Mouse (Mus musculus) monocyte, adult 2 months (primary cell): ENCODE data around the gene Mslnl.
A peak's percentile ranks its signal among the peaks of the same experiment; 100 is the strongest.

Experiments used
- DNase-seq, 2 experiments: peaks; one replicate each; pipeline ENCODE4 v3.0.0; 2022; ENCODE audit warnings: low spot score in 2 of 2, low read depth in 1 of 2

Gene Mslnl

DNA sequence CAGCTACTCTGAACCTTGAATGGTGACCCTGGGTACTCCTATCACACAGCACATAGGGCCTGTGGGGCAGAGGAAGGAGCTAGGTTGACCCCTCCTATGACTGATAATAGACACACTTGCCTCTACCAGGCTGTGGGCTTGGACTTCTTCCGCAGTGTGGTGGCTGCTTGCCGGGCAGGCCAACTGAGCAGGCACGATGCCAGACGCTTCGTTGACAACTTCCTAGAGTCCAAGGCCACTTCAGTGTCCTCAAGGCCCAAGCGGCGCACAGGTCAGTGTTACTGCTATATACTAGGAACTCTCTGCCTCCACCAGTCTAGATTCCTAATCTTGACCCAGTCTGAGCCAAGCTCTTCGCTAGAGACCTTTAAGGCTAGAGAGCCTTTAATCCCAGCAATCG lies 8.0 kb downstream of the Mslnl start:
- no peak for DNase-seq

- DNase-seq: no peak
These were observed 8.5 kb downstream of the Mslnl start for GRCm38 (mm10) chr17:25744311-25744710.

DNA sequence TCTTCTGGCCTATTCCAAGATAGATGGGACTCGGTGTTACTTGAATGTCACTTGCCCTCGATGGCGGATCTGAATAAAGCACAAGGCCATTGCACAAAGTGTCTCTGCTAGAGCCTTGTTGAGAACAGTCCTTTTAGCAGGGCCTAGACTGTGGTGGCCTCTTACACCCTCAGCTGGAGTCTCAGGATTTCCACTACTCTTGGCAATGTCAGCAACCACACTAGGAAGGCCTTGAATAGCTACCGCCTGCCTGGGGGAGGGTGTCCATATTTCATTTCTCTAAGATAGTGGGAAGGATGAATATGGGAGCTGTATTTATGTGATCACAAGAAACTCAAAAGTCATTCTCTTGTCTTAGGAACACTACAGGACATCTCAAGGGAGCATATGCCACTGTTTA lies 12.4 kb downstream of the Mslnl start:
- DNase-seq: no peak

GRCm38 (mm10) chr17:25749314-25749713 lies 13.5 kb downstream of the Mslnl start:
- no peak for DNase-seq

DNA sequence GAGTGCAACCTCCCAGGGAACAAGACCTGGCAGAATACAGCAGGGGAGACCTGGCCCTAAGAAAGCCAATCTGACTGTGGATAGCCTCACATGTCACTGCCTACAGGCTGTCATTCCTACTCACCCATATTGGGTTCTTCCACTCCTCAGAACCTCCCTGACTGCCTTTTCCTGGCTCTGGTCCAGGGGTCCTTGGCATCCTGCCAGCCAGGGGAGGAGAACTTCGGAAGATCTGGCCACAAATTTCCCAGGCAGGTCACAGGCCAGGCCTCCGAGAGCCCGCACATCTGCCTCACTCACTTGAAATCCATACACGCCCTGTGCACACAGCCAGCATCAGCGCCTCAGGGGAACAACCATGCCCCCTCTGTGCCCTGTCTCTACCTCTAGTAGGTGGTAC lies 15.6 kb downstream of the Mslnl start:
- no peak for DNase-seq

- DNase-seq: no peak
These were observed 18.4 kb downstream of the Mslnl start, which contains the start of gene Msln for GRCm38 (mm10) chr17:25754241-25754640. Gene Msln, minus strand, starts transcription at chr17:25754378.

- DNase-seq: no peak
These were observed 19.2 kb downstream of the Mslnl start for GRCm38 (mm10) chr17:25755086-25755485.

- no peak for DNase-seq
These were observed 20.0 kb downstream of the Mslnl start for GRCm38 (mm10) chr17:25755627-25756377.

DNA sequence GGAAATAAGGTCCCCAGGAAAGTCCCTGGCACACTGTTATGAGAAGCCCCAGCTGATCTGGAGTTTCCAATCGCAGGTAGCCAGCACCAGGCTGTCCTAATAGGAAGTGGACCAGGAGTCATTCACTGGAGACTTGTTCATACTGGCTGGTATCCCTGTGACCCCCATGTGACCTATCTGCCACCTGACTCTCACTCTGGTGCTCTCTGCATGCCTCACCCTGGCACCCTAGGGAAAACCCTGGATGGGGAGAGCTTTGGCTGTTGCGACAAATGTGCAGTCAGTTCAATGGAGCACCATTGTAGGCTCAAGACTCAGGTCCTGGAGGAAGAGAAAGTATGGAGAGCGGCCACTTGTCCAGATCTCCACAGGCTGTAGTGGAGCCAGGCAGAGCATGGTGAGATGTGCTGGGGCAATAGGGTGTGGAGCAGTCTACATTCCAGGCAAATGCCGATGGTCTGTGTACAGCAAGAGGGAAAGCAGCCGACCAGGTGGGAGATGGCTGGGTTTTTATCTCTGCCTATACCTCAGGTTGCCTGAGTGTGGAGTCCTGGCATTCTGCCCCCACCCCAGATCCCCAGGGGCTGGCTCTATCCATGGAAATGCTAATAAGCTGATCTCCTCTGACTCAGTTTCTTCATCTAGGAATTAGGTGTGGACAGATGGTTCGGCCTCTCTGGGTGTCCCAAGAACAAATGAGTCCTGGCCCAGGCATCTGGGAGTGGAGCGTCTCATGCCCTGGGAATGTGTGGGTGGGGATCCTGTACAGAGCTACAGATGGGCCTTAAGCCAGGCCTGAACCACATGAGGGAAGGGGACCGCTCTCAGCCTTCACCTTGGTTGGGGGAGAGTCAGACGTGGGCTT lies 20.8 kb downstream of the Mslnl start:
- no peak for DNase-seq

DNA sequence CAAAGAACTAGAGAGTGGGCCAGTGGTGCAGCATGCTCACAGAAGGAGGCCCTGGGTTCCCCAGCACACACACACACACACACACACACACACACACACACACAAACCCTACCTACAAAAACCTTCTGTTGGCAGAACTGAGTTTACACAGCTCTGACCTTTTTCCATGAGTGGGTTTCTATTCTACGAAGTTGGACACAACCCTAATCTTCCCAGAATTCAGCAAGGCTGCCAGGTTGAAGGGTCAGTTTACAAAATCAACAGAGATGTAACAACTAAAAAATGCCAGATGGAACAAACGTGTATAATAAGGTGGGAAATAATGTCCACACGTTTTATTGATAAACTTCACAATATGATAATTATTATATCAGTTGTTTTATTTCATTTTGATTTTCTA lies 21.8 kb downstream of the Mslnl start:
- DNase-seq: no peak

DNA sequence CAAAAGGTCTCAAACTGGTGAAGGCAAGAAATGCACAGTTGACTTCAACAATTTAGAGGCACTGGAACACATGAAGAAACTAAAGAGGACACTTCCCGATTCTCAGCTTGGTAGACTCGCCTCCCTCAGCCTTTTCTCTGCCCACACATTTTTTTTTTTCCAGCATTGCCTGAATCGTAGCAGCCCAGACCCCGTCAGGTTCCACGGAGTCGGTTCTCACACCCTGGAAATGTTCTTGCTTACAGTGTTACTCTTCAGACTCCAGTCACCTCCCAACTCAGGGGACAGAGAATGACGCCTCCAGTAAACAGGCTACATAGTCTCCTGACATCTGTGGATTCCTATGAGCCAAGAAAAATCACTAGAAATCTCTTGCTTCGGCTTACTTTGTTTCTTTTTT lies 24.3 kb downstream of the Mslnl start:
- no peak for DNase-seq

DNA sequence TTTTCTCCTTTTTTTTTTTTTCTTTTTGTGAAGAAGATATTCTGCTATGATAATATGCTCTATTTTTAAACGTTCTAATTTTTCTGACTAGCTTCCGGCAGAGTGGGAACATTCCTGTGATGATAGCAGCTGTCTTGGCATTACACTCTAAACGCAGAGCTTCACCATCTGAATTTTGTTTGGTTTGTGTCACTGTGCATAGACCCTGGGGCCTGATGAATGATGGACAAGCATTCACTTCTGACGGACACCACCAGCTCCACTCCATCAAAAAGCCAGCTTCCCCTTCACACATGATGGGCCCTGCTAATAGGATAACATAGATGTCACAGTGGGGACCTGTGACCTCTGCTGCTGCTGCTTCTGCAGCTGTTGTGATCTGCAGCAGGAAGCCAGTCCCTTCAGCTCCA lies 25.7 kb downstream of the Mslnl start:
- DNase-seq: no peak

GRCm38 (mm10) chr17:25762591-25762990 lies 26.7 kb downstream of the Mslnl start:
- no peak for DNase-seq

- DNase-seq: no peak
These were observed 30.0 kb downstream of the Mslnl start for GRCm38 (mm10) chr17:25765886-25766285.

DNA sequence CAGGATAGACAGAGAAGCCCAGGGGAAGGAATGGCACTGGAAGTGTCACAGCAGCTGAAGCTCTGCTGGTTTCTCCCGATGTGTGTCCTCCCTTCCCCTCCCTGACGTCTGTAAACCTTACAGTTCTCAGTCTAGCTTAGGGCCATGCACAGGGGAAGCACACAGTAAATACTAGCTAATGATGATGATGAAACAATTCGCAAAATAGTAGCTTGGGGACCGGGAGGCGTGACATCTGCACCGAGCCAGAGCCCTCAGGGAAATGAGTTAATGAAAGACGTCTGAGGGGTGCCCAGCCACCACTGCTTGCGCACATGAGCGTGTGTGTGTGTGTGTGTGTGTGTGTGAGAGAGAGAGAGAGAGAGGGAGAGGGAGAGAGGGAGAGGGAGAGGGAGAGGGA lies 33.5 kb downstream of the Mslnl start:
- DNase-seq: no peak

- DNase-seq: peak; percentile 90 to 96
These were observed 37.8 kb downstream of the Mslnl start, which contains the start of gene Narfl for GRCm38 (mm10) chr17:25773549-25774120. Gene Narfl, plus strand, starts transcription at chr17:25773776.

- no peak for DNase-seq
These were observed 39.6 kb downstream of the Mslnl start for GRCm38 (mm10) chr17:25775318-25776062.

DNA sequence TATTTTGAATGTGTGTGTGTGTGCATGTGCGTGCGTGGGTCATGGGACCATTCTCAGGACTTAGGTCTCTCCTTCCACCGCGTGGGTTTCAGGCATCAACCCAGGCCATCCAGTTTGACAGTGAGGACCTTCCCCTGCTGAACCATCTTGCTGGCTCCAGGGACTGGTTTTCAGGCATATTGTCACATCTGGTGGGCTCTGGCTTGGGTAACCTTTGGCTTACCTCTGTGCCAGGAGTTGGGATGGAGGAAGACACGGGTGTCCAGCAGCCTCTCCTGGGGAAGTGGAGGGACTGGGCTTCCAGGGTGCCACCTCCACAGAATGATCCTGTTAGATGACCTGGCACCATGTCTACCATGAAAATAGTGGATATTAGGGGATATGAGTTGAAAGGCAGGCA lies 42.1 kb downstream of the Mslnl start:
- DNase-seq: no peak

- no peak for DNase-seq
These were observed 45.5 kb downstream of the Mslnl start for GRCm38 (mm10) chr17:25781339-25781738.

DNA sequence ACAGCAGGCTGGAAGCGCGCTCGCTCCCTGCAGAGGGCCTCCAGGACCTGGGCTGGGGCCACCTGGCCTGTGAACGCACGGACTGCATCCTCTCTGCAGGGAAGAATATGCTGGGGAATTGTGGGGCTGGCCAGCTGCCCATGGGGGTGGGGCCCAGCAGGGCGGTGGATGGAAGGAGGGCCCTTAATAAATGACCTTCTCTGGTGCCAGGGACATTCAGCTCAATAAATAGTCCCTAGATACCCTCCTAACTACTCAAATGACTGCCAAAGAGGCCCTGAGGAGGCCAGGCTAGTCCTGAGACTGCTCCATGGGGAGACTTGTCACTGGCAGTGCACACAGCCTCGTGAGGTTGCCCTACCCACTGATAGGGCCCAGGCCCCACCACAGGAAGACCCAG lies 47.2 kb downstream of the Mslnl start:
- DNase-seq: no peak

GRCm38 (mm10) chr17:25783861-25784574 lies 48.2 kb downstream of the Mslnl start:
- no peak for DNase-seq
